Mouse (Mus musculus) kidney, embryonic 16.5 days (tissue): ENCODE measurements around the gene Araf. TPM values are rescaled to one million over a fixed set of nuclear protein-coding genes. Genes with fewer than 3 reads are reported as not detected.
"Not testable (repeated sequence)": the region's sequence is repeated elsewhere in the genome, so short reads cannot be mapped to it uniquely, and the experiment has no call there.

Experiments
- ATAC-seq: fragments of 200-750 bp; cut with Nextera tagmentation; 2 replicates; pipeline ENCODE4 v1.8.0; 2017; ENCODE audit warnings: moderate TSS enrichment; ENCODE audit not compliant: low FRiP score, low TSS enrichment
- H3K27ac ChIP-seq: fragments of 300-500 bp; sonication (generic); 2 replicates; pipeline ENCODE4 v1.5.1; 2014; ENCODE audit warnings: low read length
- H3K27me3 ChIP-seq: fragments of 300-500 bp; sonication (generic); 2 replicates; pipeline ENCODE4 v1.6.1; 2014; ENCODE audit warnings: low read length, control low read depth, mixed read lengths; ENCODE audit not compliant: insufficient read depth
- H3K36me3 ChIP-seq: fragments of 300-500 bp; sonication (generic); 2 replicates; pipeline ENCODE4 v1.6.1; 2014; ENCODE audit warnings: low read length, control low read depth, mixed read lengths; ENCODE audit not compliant: insufficient read depth
- H3K4me1 ChIP-seq: fragments of 300-500 bp; sonication (generic); 2 replicates; pipeline ENCODE4 v1.6.1; 2014; ENCODE audit warnings: low read length, control low read depth, mixed read lengths; ENCODE audit not compliant: insufficient read depth
- H3K4me2 ChIP-seq: fragments of 300-500 bp; sonication (generic); replicated peaks from 2 replicates; pipeline ENCODE4 v1.6.1; 2014; ENCODE audit warnings: low read depth, low read length
- H3K4me3 ChIP-seq: fragments of 300-500 bp; sonication (generic); 2 replicates; pipeline ENCODE4 v1.5.1; 2014; ENCODE audit warnings: mild to moderate bottlenecking, low read length
- H3K9ac ChIP-seq: fragments of 300-500 bp; sonication (generic); replicated peaks from 2 replicates; pipeline ENCODE4 v1.6.1; 2014; ENCODE audit warnings: low read length
- H3K9me3 ChIP-seq: fragments of 300-500 bp; sonication (generic); 2 replicates; pipeline ENCODE4 v1.6.1; 2016; ENCODE audit warnings: low read length, control low read depth
- WGBS: fragments of 180-500 bp; shearing (Covaris S2); extraction: QIAGEN DNeasy Blood & Tissue Kit; methylation state at CpG from one replicate; pipeline ENCODE4 v1.1.7; 2014; 5-methylcytosine and 5-hydroxymethylcytosine counted together
- polyA plus RNA-seq: library from polyadenylated mRNA; unstranded; fragments of >200 nt; fragmentation: Nextera tagmentation; extraction: Ambion mirVana; gene quantifications from 2 replicates; pipeline ENCODE4 v1.2.1, GENCODE M21; 2015

Gene Araf
- polyA plus RNA-seq, 1 experiment from 2014 or later = 124 TPM

DNA sequence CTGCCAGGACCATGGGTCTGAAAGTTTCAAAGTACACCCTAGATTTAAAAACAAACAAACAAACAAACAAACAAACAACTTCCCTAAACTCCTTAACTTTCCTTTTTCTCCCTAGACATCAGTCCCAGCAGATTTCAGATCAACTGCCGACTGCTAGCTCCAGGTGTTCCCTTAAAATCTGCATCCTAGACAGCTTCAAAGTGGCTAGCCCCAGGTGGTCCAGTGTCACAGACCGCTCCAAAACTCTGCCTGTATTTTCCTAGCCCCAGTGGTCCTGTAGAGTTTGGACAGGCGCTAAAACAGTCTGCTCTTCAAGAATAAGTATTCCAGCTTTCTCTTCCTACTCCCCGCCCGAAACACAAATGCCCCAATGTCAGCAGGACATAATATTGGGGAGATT lies 3.4 kb upstream of the Araf start:
- Histone ChIP-seq H3K4me3 (no peak overlapping the region), H3K9me3 (no peaks in the 10 kb centered on the region), H3K9ac (no peak overlapping the region), H3K4me2 (no peak overlapping the region), H3K27ac (no peak overlapping the region), H3K36me3 (no peaks in the 10 kb centered on the region), H3K4me1 (no peaks in the 10 kb centered on the region), H3K27me3 (no peaks in the 10 kb centered on the region)
- no peak for ATAC-seq
- WGBS = 44% methylated on average over 5 of the region's 5 CpGs

DNA sequence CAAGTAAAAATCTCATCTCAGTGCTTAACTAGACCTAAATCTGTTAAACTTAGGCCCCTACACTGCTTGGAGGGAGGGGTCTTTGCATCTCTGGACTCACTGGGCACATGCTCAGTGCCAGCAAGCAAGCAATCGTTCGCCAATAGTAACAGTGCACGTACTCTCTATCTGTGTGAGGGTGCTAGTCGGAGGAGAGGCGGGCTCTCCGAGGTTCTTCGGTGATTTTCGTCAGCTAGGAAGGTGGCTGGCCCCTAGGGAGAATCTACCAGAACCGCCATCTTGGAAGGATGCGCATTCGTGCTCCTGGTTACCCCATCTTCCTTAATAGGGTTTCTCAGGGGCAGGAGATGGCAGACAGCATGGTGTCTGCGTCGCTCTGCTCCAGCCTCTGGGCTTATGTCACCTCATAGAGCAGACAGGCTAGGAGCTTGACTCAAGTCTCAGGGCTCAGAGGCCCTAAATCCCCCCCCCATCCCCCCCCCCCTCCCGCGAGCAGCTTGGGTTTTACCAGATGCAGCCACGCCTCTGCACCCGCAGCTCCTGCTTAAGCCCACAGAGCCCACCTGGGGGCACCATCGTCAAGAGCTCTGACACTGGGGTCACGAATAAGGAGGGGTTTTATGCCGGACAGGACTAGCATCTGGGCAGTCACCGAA lies 655 bp downstream of the Araf start:
- H3K36me3 ChIP-seq = no peaks in the 10 kb centered on the region
- H3K4me2 ChIP-seq = peak overlapping the region; percentile 54
- peak overlapping the region; percentile 93 for H3K27ac ChIP-seq
- H3K4me3 ChIP-seq = peak overlapping the region; percentile 50
- H3K9ac ChIP-seq = peak overlapping the region; percentile 77
- WGBS = 19% methylated on average over 20 of the region's 21 CpGs
- H3K4me1 ChIP-seq = no peaks in the 10 kb centered on the region
- H3K9me3 ChIP-seq = no peaks in the 10 kb centered on the region
- H3K27me3 ChIP-seq = no peaks in the 10 kb centered on the region
- ATAC-seq = peak; percentile 99

DNA sequence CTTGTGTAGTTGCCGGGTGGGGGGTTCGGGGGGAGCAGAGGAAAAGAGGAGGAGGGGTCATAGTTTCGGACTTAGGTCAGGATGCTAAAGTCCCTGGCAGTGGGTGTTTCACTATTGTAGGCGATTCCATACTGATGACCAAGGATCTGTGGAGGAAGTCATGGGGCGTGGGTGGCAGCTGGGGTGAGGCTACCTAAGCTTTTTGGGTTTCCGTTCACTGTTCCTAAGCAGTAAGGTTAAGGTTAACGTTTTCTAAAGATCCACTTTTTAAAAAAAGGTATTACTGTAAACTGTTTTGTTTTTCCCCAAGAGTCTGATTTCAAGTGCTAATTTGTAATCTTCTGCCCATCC lies 1.2 kb downstream of the Araf start:
- peak overlapping the region; percentile 54 for H3K4me2 ChIP-seq
- H3K36me3 ChIP-seq = no peaks in the 10 kb centered on the region
- 27% methylated on average over 7 of the region's 7 CpGs for WGBS
- H3K4me3 ChIP-seq = peak overlapping the region; percentile 50
- peak overlapping the region; percentile 93 for H3K27ac ChIP-seq
- H3K4me1 ChIP-seq = no peaks in the 10 kb centered on the region
- ATAC-seq = no peak
- H3K9me3 ChIP-seq = no peaks in the 10 kb centered on the region
- no peaks in the 10 kb centered on the region for H3K27me3 ChIP-seq
- H3K9ac ChIP-seq = peak overlapping the region; percentile 77

DNA sequence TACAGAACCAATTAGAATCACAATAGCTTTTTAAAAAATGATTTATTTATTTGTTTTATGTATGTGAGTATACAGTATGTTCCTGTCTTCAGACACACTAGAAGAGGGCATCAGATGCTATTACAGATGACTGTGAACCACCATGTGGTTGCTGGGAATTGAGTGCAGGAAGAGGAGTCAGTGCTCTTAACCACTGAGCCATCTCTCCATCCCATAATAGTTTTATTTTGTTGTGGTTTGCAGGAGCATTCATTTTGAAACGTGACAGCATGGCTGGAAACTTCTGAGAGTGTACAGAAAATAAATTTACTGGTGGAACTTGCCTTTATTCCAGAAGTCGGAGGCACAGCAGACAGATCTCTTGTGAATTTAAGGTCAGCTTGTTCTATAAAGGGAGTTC lies 3.8 kb downstream of the Araf start:
- Histone ChIP-seq H3K4me2 (no peak overlapping the region), H3K36me3 (no peaks in the 10 kb centered on the region)
- WGBS = 66% methylated on average over 2 of the region's 2 CpGs

DNA sequence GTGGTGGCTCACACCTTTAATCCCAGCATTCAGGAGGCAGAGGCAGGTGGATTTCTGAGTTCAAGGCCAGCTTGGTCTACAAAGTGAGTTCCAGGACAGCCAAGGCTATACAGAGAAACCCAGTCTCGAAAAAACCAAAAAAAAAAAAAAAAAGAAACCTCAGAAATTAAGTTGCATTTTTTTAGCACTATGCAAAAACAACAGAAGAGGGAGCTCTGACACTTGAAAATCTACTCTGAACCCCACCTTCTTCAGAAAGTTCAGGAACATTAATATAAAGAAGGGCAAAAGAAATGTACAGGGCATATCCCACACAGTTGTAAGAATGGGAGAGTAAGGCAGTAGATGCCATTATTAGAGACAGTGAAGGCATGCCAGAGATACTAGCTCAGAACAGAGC lies 6.7 kb downstream of the Araf start:
- H3K36me3 ChIP-seq, H3K9ac ChIP-seq, ATAC-seq, H3K4me1 ChIP-seq, H3K4me3 ChIP-seq, H3K9me3 ChIP-seq, H3K27ac ChIP-seq, H3K4me2 ChIP-seq, H3K27me3 ChIP-seq: not testable (repeated sequence)
- WGBS = 38% methylated on average over 1 of the region's 1 CpGs

More for the DNA sequence above, 3.8 kb downstream of the Araf start:
- ATAC-seq = no peak
- no peak overlapping the region for H3K4me3 ChIP-seq
- no peak overlapping the region for H3K27ac ChIP-seq
- no peaks in the 10 kb centered on the region for H3K4me1 ChIP-seq
- H3K9ac ChIP-seq = no peak overlapping the region
- H3K27me3 ChIP-seq = no peaks in the 10 kb centered on the region
- no peaks in the 10 kb centered on the region for H3K9me3 ChIP-seq

DNA sequence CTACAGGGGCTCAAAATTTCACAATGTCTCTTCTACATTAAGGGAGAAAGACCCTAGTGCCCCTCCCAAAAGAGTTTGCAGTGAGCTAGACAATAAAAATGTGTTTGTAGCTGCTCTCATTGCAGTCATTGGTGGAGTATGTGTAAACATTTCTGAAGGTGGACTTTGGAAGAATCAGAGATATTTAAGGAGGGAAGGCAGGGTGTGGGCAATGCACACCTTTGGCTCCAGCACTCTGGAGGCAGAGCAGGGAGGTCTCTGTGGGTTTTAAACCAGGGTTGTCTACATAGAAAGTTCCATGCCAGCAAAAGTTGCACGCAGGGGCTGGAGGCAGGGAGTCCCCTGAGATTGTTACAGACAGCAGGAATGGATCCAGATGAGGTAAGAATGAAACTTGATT lies 8.7 kb downstream of the Araf start:
- H3K27me3 ChIP-seq = no peaks in the 10 kb centered on the region
- H3K27ac ChIP-seq = no peak overlapping the region
- no peak for ATAC-seq
- H3K4me2 ChIP-seq = no peak overlapping the region
- no peak overlapping the region for H3K4me3 ChIP-seq
- WGBS = 54% methylated on average over 1 of the region's 1 CpGs
- no peaks in the 10 kb centered on the region for H3K9me3 ChIP-seq
- H3K4me1 ChIP-seq = no peaks in the 10 kb centered on the region
- no peak overlapping the region for H3K9ac ChIP-seq
- no peaks in the 10 kb centered on the region for H3K36me3 ChIP-seq

DNA sequence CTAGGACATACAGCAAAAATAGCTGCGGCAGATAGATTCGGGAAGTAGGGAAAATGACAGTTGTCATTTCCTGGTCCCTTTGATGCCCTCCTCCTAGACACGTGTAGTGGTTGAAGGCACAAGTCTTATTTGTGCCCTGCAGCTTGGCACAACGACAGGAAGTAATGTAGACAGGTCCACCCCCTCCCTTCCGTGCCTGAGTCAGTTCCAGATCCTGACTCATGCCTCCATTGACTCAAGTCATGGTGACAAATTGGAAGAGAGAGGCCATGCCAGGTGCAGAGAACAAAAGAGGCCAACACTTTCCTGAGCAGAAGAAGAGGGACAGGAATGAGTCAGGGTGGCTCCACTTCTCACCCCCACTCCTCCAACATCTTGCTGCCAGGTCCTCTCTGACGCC lies 19.4 kb downstream of the Araf start:
- H3K9me3 ChIP-seq = no peaks in the 10 kb centered on the region
- H3K9ac ChIP-seq = no peak overlapping the region
- H3K36me3 ChIP-seq = no peaks in the 10 kb centered on the region
- H3K4me3 ChIP-seq = no peak overlapping the region
- H3K4me1 ChIP-seq = no peaks in the 10 kb centered on the region
- ATAC-seq = no peak
- H3K27me3 ChIP-seq = no peaks in the 10 kb centered on the region
- H3K27ac ChIP-seq = no peak overlapping the region
- 59% methylated on average over 6 of the region's 6 CpGs for WGBS
- no peak overlapping the region for H3K4me2 ChIP-seq

DNA sequence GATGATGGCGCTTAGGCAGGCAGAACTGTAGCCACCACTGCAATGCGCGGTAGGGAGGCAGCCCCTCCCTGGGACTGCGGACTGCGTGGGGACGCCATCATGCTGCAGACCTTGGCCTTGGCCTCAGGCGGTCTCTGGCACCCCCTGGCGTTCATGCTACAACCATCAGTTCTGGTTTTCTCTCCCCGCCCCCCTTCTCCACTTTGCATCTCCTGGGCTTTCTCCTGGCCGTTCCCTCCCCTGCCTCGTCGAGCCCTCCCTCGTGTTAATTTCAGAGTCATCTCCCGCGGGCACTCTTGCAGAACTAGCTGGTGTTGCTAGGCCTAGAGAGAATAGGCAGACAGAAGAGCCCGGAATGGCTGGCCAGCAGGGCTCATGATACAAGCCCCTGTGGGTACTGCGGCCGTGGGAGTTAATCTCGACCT lies 21.6 kb downstream of the Araf start:
- peak overlapping the region; percentile 56 for H3K4me2 ChIP-seq
- H3K4me1 ChIP-seq = no peaks in the 10 kb centered on the region
- WGBS = 35% methylated on average over 19 of the region's 19 CpGs
- H3K4me3 ChIP-seq = peak overlapping the region; percentile 42
- H3K9me3 ChIP-seq = no peaks in the 10 kb centered on the region
- no peaks in the 10 kb centered on the region for H3K27me3 ChIP-seq
- H3K36me3 ChIP-seq = no peaks in the 10 kb centered on the region
- ATAC-seq = peak; percentile 97
- H3K9ac ChIP-seq = peak overlapping the region; percentile 45; the same call in 1 of the 2 replicates
- peak overlapping the region; percentile 76 for H3K27ac ChIP-seq

DNA sequence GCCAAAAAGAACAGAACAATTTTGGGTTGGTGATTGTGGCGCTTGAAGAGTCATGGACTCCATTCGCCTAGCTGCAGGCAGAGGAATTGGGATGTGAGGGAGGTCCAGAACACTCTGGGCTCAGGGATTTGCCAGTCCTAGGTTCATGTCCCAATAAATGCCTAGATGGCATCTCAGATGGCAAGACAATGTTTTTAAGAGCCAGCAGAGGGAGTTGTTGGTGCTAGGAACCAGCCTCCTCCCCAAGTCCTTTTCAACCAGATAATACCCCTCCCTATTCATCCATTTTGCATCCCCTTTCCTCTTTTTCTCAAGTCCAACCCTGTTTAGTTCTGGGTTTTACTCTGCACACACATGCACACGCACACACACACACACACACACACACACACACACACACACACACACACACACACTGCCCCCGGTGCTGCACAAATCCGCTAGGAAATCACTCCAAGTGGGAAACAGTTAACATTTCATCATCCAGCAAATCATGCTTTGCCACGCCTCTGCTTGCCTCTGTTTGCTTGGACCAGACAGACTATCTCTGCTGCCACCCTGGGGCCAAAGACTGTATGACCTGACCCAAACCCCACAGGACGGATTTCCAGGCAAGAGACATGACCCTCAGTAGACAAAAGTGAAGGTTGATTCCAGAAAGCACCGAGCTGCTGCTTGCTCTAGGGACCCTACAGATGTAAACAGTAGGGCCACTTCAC lies 22.3 kb downstream of the Araf start:
- peak overlapping the region; percentile 45; the same call in 1 of the 2 replicates for H3K9ac ChIP-seq
- H3K4me2 ChIP-seq = peak overlapping the region; percentile 56
- peak; percentile 63 for ATAC-seq
- no peaks in the 10 kb centered on the region for H3K4me1 ChIP-seq
- H3K36me3 ChIP-seq = no peaks in the 10 kb centered on the region
- H3K4me3 ChIP-seq = peak overlapping the region; percentile 42
- H3K27ac ChIP-seq = peak overlapping the region; percentile 76
- WGBS = 46% methylated on average over 8 of the region's 8 CpGs
- H3K9me3 ChIP-seq = no peaks in the 10 kb centered on the region
- H3K27me3 ChIP-seq = no peaks in the 10 kb centered on the region

DNA sequence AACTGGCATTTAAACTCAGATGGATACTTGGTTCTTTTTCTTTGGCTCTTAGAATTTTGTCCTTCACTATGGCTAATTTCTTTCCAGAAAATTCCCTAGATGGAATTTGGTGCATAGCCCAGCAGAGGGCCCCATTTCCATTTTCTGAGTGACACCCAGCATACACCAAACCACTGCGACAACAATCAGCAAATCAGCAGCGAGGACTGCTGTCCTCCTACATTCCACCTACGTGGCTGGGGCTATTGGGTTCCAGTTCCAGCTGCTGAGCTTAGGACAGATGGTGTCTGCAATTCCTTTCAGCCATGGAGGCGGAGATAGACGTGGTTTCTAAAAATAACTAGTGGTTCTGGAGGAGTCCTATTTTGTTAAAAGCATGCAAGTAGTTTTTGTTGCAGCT lies 31.3 kb downstream of the Araf start:
- Histone ChIP-seq H3K9me3 (no peaks in the 10 kb centered on the region), H3K27me3 (no peaks in the 10 kb centered on the region), H3K36me3 (no peaks in the 10 kb centered on the region), H3K9ac (no peak overlapping the region), H3K4me3 (no peak overlapping the region), H3K27ac (no peak overlapping the region), H3K4me2 (no peak overlapping the region), H3K4me1 (no peaks in the 10 kb centered on the region)
- ATAC-seq = peak; percentile 96
- WGBS = 18% methylated on average over 5 of the region's 5 CpGs
